Mouse (Mus musculus) forebrain, embryonic 14.5 days (tissue): Measurements from ENCODE around the gene Rad9a. TPM values are rescaled to one million over a fixed set of nuclear protein-coding genes. Genes with fewer than 3 reads are reported as not detected.
"Not testable (repeated sequence)": the region's sequence is repeated elsewhere in the genome, so short reads cannot be mapped to it uniquely, and the experiment has no call there.

Source experiments
- ATAC-seq: fragments of 200-750 bp; cut with Nextera tagmentation; 2 replicates; pipeline ENCODE4 v1.8.0; 2017; ENCODE audit warnings: mild to moderate bottlenecking, moderate library complexity
- DNase-seq: peaks from one replicate; pipeline ENCODE4 v3.0.0-alpha.2; 2015; ENCODE audit warnings: low spot score
- H3K27ac ChIP-seq: fragments of 300-500 bp; sonication (generic); 2 replicates; pipeline ENCODE4 v1.5.1; 2014; ENCODE audit warnings: low read depth, mild to moderate bottlenecking, control low read depth, low read length, moderate library complexity
- H3K27me3 ChIP-seq: fragments of 300-500 bp; sonication (generic); replicated peaks from 2 replicates; pipeline ENCODE4 v1.6.1; 2014; ENCODE audit warnings: low read length, control low read depth, mixed read lengths; ENCODE audit not compliant: control insufficient read depth, insufficient read depth
- H3K36me3 ChIP-seq: fragments of 300-500 bp; sonication (generic); 2 replicates; pipeline ENCODE4 v1.6.1; 2014; ENCODE audit warnings: low read length, control low read depth; ENCODE audit not compliant: control insufficient read depth, insufficient read depth
- H3K4me1 ChIP-seq: fragments of 300-500 bp; sonication (generic); 2 replicates; pipeline ENCODE4 v1.6.1; 2014; ENCODE audit warnings: antibody characterized with exemption, low read length, control low read depth; ENCODE audit not compliant: control insufficient read depth, insufficient read depth
- H3K4me2 ChIP-seq: fragments of 300-500 bp; sonication (generic); 2 replicates; pipeline ENCODE4 v1.6.1; 2014; ENCODE audit warnings: mild to moderate bottlenecking, control low read depth, low read length
- H3K4me3 ChIP-seq: fragments of 300-500 bp; sonication (generic); 2 replicates; pipeline ENCODE4 v1.5.1; 2014; ENCODE audit warnings: low read depth, low read length, control low read depth
- H3K9ac ChIP-seq: fragments of 300-500 bp; sonication (generic); 2 replicates; pipeline ENCODE4 v1.6.1; 2014; ENCODE audit warnings: mild to moderate bottlenecking, low read length, control low read depth, moderate library complexity
- H3K9me3 ChIP-seq: fragments of 300-500 bp; sonication (generic); replicated peaks from 2 replicates; pipeline ENCODE4 v1.6.1; 2016; ENCODE audit warnings: low read length, control low read depth, mixed read lengths; ENCODE audit not compliant: control insufficient read depth
- WGBS: fragments of 180-500 bp; shearing (Covaris S2); extraction: QIAGEN DNeasy Blood & Tissue Kit; methylation state at CpG from one replicate; pipeline ENCODE4 v1.1.7; 2014; 5-methylcytosine and 5-hydroxymethylcytosine counted together
- polyA plus RNA-seq: library from polyadenylated mRNA; unstranded; fragments of >200 nt; fragmentation: Nextera tagmentation; extraction: Ambion mirVana; gene quantifications from 2 replicates; pipeline ENCODE4 v1.2.1, GENCODE M21; 2014

The Rad9a gene
- polyA plus RNA-seq = 25.5 and 25.7 TPM in 2 replicates

DNA sequence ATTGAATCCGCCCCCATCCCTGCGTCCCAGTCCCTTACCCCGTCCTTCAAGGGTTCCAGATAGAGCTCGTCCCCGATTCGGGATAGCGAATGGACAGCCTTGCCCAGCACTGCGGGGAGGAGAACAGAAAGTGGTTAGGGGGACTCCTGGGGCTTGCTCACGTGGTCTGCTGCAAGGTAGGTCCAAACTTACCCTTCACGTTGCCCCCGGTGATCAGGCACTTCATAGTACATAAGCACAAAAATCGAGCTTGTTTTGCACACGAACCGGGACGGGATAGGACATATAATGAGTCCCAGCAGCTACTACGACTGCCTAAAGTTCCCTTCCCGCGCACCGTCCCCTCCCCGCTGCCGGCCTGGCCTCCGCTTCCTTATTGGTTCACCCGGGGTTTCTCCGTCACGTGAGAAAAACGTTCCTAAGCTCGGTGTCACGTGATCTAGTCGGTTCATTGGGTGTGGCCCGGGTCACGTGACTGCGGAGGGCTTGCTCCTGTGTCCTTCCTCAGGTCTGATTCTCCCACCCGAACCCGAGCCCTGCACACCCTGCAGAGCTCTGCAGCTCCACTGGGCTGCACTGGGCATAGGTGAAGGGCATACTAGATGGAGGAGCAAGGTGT lies at the start of gene Rad9a:
Gene Rad9a, minus strand, starts transcription at position 372 of the 619 bp plus-strand sequence.
- Histone ChIP-seq H3K9me3 (no peaks in the 10 kb centered on the region), H3K27ac (no peak within 1 kb of the TSS), H3K9ac (peak within 1 kb of the TSS; percentile 73), H3K4me3 (peak within 1 kb of the TSS; percentile 56), H3K4me1 (peaks cover 17% of the 10 kb centered on the region), H3K4me2 (peak within 1 kb of the TSS; percentile 83), H3K27me3 (0 out of 2 replicates have a peak, but pooled peaks cover 3% of the 10 kb centered on the region), H3K36me3 (peaks cover 31% of the 10 kb centered on the region)
- DNase-seq (peak; percentile 99), ATAC-seq (peak; percentile 88)
- under 1% methylated on average over 34 of the region's 34 CpGs for WGBS

DNA sequence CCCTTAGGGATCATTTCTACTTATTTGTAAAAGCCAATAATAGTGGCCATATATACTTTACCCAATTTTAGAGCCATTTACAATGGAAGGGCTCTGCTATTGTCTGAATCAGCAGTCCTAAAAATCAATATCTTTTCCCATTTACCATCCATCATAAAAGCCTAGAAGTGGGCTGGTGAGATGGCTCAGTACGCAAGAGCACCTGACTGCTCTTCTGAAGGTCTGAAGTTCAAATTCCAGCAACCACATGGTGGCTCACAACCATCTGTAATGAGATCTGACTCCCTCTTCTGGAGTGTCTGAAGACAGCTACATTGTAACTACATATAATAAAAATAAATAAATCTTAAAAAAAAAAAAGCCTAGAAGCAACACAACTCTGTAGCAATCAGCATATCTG lies 47.2 kb upstream of the Rad9a start:
- WGBS = 88% methylated on average over 1 of the region's 1 CpGs
- H3K4me1 ChIP-seq, H3K36me3 ChIP-seq, H3K27ac ChIP-seq, H3K4me3 ChIP-seq, H3K9me3 ChIP-seq, H3K9ac ChIP-seq, H3K4me2 ChIP-seq, DNase-seq, ATAC-seq, H3K27me3 ChIP-seq: not testable (repeated sequence)

DNA sequence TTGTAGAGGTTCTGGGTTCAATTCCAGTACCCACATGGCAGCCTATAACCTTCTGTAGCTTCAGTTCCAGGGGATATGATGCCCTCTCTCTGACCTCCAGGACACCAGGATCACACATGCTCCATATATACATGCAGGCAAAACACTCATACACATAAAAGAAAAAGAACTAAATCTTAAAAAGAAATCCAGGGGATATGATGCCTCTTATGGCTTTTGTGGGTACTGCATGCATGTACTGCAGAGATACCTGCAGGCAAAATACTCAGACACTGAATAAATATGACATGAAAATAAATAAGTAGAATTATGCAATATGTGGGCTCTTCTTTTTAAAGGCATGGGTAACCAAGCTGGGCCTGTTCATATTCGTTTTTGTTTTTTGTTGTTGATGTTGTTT lies 45.5 kb upstream of the Rad9a start:
- DNase-seq = no peak
- no peak overlapping the region for H3K4me3 ChIP-seq
- H3K9ac ChIP-seq = no peak overlapping the region
- 46% methylated on average over 1 of the region's 1 CpGs for WGBS
- H3K9me3 ChIP-seq = no peaks in the 10 kb centered on the region
- ATAC-seq = no peak
- no peaks in the 10 kb centered on the region for H3K27me3 ChIP-seq
- no peak overlapping the region for H3K27ac ChIP-seq
- no peaks in the 10 kb centered on the region for H3K36me3 ChIP-seq
- no peaks in the 10 kb centered on the region for H3K4me1 ChIP-seq
- H3K4me2 ChIP-seq = no peak overlapping the region

DNA sequence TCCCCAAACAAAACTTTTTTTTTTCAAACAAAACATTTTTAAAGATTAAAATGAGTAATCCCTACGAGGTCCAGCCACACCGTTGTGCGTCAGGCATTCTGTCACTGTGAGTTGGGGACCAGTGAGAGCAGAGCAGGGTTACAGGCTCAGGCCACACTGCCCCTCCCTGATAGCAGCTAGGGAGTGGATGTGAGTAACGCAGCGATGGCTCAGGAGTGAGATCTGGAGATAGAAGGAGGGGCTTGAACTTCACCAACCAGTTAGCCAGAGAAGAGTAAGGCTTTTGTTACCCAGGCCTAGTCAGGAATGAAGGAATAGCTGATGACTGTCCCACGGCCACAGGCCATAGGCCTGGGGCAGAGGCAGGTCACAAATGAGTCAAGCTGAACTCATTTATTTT lies 43.3 kb upstream of the Rad9a start:
- no peak for DNase-seq
- Histone ChIP-seq H3K27ac (no peak overlapping the region), H3K4me2 (no peak overlapping the region), H3K4me3 (no peak overlapping the region), H3K9me3 (no peaks in the 10 kb centered on the region), H3K9ac (no peak overlapping the region), H3K4me1 (no peaks in the 10 kb centered on the region), H3K27me3 (no peaks in the 10 kb centered on the region), H3K36me3 (no peaks in the 10 kb centered on the region)
- ATAC-seq = no peak
- 84% methylated on average over 6 of the region's 6 CpGs for WGBS

DNA sequence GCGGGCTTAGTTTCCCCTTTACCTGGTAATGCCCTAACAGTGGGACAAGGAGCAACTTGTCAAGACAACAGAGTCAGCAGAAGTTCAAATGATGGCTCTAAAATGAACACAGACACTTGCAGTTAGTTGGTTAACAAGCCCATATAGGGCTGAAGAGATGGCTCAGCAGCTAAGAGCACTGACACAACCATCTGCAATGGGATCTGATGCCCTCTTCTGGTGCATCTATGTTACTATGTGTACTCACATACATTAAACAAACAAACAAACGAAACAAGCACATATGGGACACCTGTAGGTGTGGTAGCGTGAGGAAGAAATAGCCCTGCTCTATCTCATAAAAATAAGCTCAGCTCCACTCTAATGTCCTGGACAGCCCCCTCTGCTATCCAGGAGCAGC lies 41.0 kb upstream of the Rad9a start:
- Histone ChIP-seq H3K27ac (no peak overlapping the region), H3K4me2 (no peak overlapping the region)
- WGBS = 73% methylated on average over 3 of the region's 3 CpGs

DNA sequence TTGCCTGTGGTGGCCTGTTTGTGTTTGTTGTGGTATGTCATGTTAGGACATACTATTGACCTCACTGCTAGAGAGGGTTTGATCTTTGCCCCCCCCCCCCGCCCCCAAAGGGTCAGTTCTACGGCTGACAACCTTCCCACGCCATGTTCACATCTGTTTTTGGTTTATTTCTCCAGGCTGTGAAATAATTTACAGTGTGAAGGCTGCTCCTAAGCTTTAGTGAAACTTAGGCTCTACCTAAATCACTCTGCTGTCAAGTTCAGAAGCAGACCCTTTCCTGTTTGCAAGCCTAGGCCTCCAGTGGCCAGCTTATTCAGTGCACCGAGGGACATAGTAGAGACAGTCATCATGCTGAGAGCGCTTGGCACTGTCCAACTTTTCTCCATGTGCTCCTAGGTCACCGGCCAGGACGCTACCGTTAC lies 38.8 kb upstream of the Rad9a start:
- Histone ChIP-seq H3K9me3 (no peaks in the 10 kb centered on the region), H3K4me1 (no peaks in the 10 kb centered on the region), H3K9ac (no peak overlapping the region), H3K4me3 (no peak overlapping the region), H3K27ac (no peak overlapping the region), H3K36me3 (no peaks in the 10 kb centered on the region), H3K4me2 (no peak overlapping the region), H3K27me3 (no peaks in the 10 kb centered on the region)
- no peak for DNase-seq
- ATAC-seq = no peak
- WGBS = 81% methylated on average over 8 of the region's 8 CpGs

More for the DNA sequence above, 41.0 kb upstream of the Rad9a start:
- no peak for ATAC-seq
- DNase-seq = no peak
- Histone ChIP-seq H3K36me3 (no peaks in the 10 kb centered on the region), H3K9me3 (no peaks in the 10 kb centered on the region), H3K4me3 (no peak overlapping the region), H3K4me1 (no peaks in the 10 kb centered on the region), H3K27me3 (no peaks in the 10 kb centered on the region), H3K9ac (no peak overlapping the region)

DNA sequence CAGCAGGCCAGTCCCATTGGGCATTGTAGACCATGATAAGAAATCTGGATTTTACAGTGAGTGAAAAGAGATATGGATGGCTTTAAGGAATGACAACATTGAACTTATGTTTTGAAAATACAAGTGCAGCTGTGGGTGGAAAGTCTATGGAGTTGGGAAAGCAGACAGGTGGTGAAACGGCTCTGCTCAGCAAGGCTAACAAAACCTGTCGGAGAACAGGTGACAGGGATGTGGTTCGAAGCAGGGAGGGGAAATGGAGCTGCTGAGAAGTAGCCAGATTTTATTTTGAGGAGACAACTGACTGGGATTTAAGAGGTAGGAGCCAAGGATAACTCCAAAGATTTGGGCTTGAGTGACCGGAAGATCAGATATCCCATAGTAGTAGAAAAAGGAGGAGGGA lies 33.1 kb upstream of the Rad9a start:
- H3K27me3 ChIP-seq = no peaks in the 10 kb centered on the region; the same call in 1 of the 2 replicates
- no peak overlapping the region for H3K27ac ChIP-seq
- H3K4me3 ChIP-seq = no peak overlapping the region
- H3K36me3 ChIP-seq = no peaks in the 10 kb centered on the region
- ATAC-seq (no peak), DNase-seq (no peak)
- H3K4me1 ChIP-seq = peaks cover 7% of the 10 kb centered on the region; the same call in 1 of the 2 replicates
- no peak overlapping the region for H3K4me2 ChIP-seq
- no peaks in the 10 kb centered on the region for H3K9me3 ChIP-seq
- no peak overlapping the region for H3K9ac ChIP-seq
- 84% methylated on average over 4 of the region's 4 CpGs for WGBS

DNA sequence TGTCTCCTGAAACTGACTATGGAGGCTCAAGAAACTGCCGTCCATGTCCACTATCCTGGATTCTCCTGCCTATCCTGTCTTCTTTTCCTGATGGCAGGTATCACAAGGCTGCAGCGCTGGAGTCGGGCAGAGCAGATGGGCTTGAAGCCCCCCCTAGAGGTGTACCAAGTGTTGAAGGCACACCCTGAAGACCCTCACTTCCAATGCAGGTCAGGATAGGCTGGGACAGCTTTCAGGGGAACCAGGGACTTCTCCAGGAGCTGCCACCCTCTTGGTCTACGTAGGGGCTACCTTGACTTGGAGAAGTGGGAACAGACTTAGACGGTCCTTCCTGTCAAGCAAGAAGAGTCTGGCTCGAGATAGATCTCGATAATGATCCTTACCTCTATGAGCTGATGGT lies 31.2 kb upstream of the Rad9a start:
- Histone ChIP-seq H3K36me3 (no peaks in the 10 kb centered on the region), H3K4me2 (peak overlapping the region; percentile 75), H3K27me3 (no peaks in the 10 kb centered on the region; the same call in 1 of the 2 replicates), H3K9ac (no peak overlapping the region; the same call in 1 of the 2 replicates), H3K9me3 (no peaks in the 10 kb centered on the region), H3K27ac (no peak overlapping the region), H3K4me1 (peaks cover 7% of the 10 kb centered on the region; the same call in 1 of the 2 replicates), H3K4me3 (peak overlapping the region; percentile 57; the same call in 1 of the 2 replicates)
- WGBS = 81% methylated on average over 7 of the region's 7 CpGs
- no peak for DNase-seq
- no peak for ATAC-seq

DNA sequence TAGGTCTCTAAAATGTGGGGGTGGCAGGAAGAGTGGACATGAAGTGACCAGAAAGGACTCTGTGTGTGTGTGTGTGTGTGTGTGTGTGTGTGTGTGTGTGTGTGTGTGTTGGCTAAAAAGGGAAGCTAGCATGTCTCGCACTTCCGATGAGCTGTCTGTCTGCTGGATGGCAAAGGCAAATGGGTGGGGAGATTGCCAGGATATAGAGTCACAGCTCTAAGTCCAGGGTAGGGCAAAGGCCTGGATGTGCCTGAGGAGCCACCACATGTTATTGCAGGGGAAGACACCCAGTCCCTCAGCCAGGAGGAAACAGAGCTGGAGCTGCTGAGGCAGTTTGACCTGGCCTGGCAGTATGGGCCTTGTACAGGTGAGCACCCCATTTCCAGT lies 30.7 kb upstream of the Rad9a start:
- whole genome bisulfite sequencing = 41% methylated on average over 2 of the region's 2 CpGs
- ATAC-seq (0 out of 2 replicates have a peak, but pooled peaks have one; percentile 15), DNase-seq (no peak)
- Histone ChIP-seq H3K27me3 (no peaks in the 10 kb centered on the region; the same call in 1 of the 2 replicates), H3K9me3 (no peaks in the 10 kb centered on the region), H3K36me3 (no peaks in the 10 kb centered on the region), H3K9ac (peak overlapping the region; percentile 68), H3K4me2 (peak overlapping the region; percentile 75), H3K4me1 (peaks cover 7% of the 10 kb centered on the region; the same call in 1 of the 2 replicates), H3K4me3 (peak overlapping the region; percentile 57), H3K27ac (peak overlapping the region; percentile 52; the same call in 1 of the 2 replicates)
